Mouse (Mus musculus) lung, embryonic 16.5 days (tissue): Measurements from ENCODE around the gene Zfp280c. TPM values are rescaled to one million over a fixed set of nuclear protein-coding genes. Genes with fewer than 3 reads are reported as not detected.

Experiments used
- ATAC-seq: fragments of 200-750 bp; cut with Nextera tagmentation; 2 replicates; pipeline ENCODE4 v1.8.0; 2017; ENCODE audit warnings: low read depth, mild to moderate bottlenecking, moderate library complexity
- H3K27ac ChIP-seq: fragments of 300-500 bp; sonication (generic); 2 replicates; pipeline ENCODE4 v1.5.1; 2014; ENCODE audit warnings: mild to moderate bottlenecking, control low read depth, low read length
- H3K27me3 ChIP-seq: fragments of 300-500 bp; sonication (generic); 2 replicates; pipeline ENCODE4 v1.6.1; 2014; ENCODE audit warnings: low read depth, low read length, mixed read lengths; ENCODE audit not compliant: control insufficient read depth, insufficient read depth
- H3K36me3 ChIP-seq: fragments of 300-500 bp; sonication (generic); 2 replicates; pipeline ENCODE4 v1.6.1; 2014; ENCODE audit warnings: low read length; ENCODE audit not compliant: control insufficient read depth, insufficient read depth
- H3K4me1 ChIP-seq: fragments of 300-500 bp; sonication (generic); replicated peaks from 2 replicates; pipeline ENCODE4 v1.6.1; 2014; ENCODE audit warnings: low read length, mixed read lengths; ENCODE audit not compliant: control insufficient read depth, insufficient read depth
- H3K4me2 ChIP-seq: fragments of 300-500 bp; sonication (generic); 2 replicates; pipeline ENCODE4 v1.6.1; 2014; ENCODE audit warnings: low read depth, low read length, control low read depth
- H3K4me3 ChIP-seq: fragments of 300-500 bp; sonication (generic); 2 replicates; pipeline ENCODE4 v1.5.1; 2014; ENCODE audit warnings: mild to moderate bottlenecking, low read length, control low read depth
- H3K9ac ChIP-seq: fragments of 300-500 bp; sonication (generic); 2 replicates; pipeline ENCODE4 v1.6.1; 2014; ENCODE audit warnings: low read length, control low read depth
- H3K9me3 ChIP-seq: fragments of 300-500 bp; sonication (generic); 2 replicates; pipeline ENCODE4 v1.6.1; 2016; ENCODE audit warnings: low read length; ENCODE audit not compliant: control insufficient read depth
- WGBS: fragments of 180-500 bp; shearing (Covaris S2); extraction: QIAGEN DNeasy Blood & Tissue Kit; methylation state at CpG from one replicate; pipeline ENCODE4 v1.1.7; 2014; 5-methylcytosine and 5-hydroxymethylcytosine counted together
- polyA plus RNA-seq: library from polyadenylated mRNA; unstranded; fragments of >200 nt; fragmentation: Nextera tagmentation; extraction: Ambion mirVana; gene quantifications from 2 replicates; pipeline ENCODE4 v1.2.1, GENCODE M21; 2015

Gene Zfp280c
- polyA plus RNA-seq, 1 experiment from 2014 or later = 9.1 TPM

DNA sequence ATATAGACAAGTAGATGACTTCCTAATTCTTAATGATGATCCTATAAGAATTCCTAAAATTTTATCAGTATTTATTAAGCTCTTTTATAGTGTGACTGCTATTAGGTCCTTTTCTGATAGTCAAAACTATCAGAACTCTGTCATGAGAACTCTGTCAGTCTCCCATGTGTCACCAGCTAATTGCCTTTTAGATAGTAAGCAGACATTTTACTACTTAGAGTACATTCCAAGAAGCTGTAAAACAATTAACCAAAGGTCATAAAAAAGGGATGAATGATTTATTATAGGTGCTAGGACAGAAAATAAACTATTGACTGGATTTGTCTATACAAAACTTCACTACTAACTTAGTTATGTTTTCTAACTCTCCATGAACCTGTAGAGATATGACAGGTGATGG is 11.0 kb downstream of the Zfp280c start:
- no peaks in the 10 kb centered on the region for H3K27me3 ChIP-seq
- peaks cover 11% of the 10 kb centered on the region for H3K36me3 ChIP-seq
- no peak overlapping the region for H3K9ac ChIP-seq
- H3K9me3 ChIP-seq = no peaks in the 10 kb centered on the region
- no peak for ATAC-seq
- H3K27ac ChIP-seq = no peak overlapping the region
- no peaks in the 10 kb centered on the region for H3K4me1 ChIP-seq
- H3K4me2 ChIP-seq = no peak overlapping the region
- no peak overlapping the region for H3K4me3 ChIP-seq

- no peaks in the 10 kb centered on the region for H3K36me3 ChIP-seq
- WGBS = 30% methylated on average over 3 of the region's 3 CpGs
- H3K27me3 ChIP-seq = no peaks in the 10 kb centered on the region
- no peak overlapping the region for H3K4me2 ChIP-seq
- H3K9ac ChIP-seq = no peak overlapping the region
- H3K4me1 ChIP-seq = no peaks in the 10 kb centered on the region
- H3K27ac ChIP-seq = no peak overlapping the region
- H3K4me3 ChIP-seq = no peak overlapping the region
- peak; percentile 87 for ATAC-seq
- H3K9me3 ChIP-seq = no peaks in the 10 kb centered on the region
Observed at GRCm38 (mm10) chrX:48532175-48532574, 62.1 kb downstream of the Zfp280c start.

- Histone ChIP-seq H3K9me3 (no peaks in the 10 kb centered on the region), H3K9ac (no peak overlapping the region), H3K4me2 (no peak overlapping the region), H3K4me1 (no peaks in the 10 kb centered on the region), H3K36me3 (no peaks in the 10 kb centered on the region), H3K27ac (no peak overlapping the region), H3K4me3 (no peak overlapping the region), H3K27me3 (no peaks in the 10 kb centered on the region)
- no peak for ATAC-seq
- 38% methylated on average over 3 of the region's 3 CpGs for WGBS
Observed at GRCm38 (mm10) chrX:48526435-48526834, 67.9 kb downstream of the Zfp280c start.

GRCm38 (mm10) chrX:48525866-48526265 is 68.4 kb downstream of the Zfp280c start:
- 55% methylated on average over 8 of the region's 8 CpGs for WGBS
- no peak for ATAC-seq
- Histone ChIP-seq H3K4me1 (no peaks in the 10 kb centered on the region), H3K27me3 (no peaks in the 10 kb centered on the region), H3K36me3 (no peaks in the 10 kb centered on the region), H3K9ac (no peak overlapping the region), H3K4me2 (no peak overlapping the region), H3K27ac (no peak overlapping the region), H3K4me3 (no peak overlapping the region), H3K9me3 (no peaks in the 10 kb centered on the region)

DNA sequence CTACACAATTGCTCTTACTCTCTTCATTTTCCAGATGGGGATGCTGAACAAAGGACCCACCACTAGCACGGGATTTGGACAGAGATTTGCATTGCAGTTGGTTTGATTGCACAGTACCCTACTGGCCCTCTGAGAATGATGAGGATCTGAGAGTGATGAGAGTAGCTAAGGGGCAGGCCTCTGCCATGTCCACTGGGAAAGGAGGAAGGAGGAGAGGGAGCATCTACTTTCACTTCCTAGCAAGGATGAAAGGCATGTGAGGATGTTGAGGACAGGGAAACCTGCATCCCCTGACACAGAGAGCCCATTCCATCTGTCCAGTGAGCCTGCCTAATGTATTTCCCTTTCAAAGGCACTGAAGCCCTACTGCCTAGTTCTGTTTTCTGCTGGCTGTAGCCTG is 69.0 kb downstream of the Zfp280c start:
- H3K9ac ChIP-seq = no peak overlapping the region
- H3K4me3 ChIP-seq = no peak overlapping the region
- H3K9me3 ChIP-seq = no peaks in the 10 kb centered on the region
- H3K4me1 ChIP-seq = no peaks in the 10 kb centered on the region
- H3K4me2 ChIP-seq = no peak overlapping the region
- H3K36me3 ChIP-seq = no peaks in the 10 kb centered on the region
- no peak overlapping the region for H3K27ac ChIP-seq
- WGBS = 72% methylated on average over 1 of the region's 1 CpGs
- peaks cover 2% of the 10 kb centered on the region; the same call in 1 of the 2 replicates for H3K27me3 ChIP-seq
- ATAC-seq = no peak

DNA sequence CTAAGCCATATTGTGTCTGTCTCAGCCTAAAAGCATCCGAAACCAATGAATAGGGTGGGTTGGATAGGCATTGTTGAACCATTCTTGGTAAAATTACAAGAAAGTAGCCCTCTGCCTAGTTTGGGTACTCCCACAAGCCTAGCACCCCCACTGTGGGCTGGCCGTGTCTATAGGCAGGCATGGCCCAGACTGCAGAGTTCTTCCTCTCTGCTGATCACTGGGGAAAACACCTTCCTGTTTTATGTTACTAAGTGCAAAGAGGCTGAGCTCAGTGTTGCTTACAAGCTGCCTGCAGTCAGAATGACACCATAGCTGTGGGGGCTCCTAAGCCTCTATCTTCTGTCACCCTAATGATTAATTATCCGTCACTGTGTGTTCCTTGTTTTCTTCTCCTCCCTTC is 70.8 kb downstream of the Zfp280c start:
- no peaks in the 10 kb centered on the region for H3K36me3 ChIP-seq

DNA sequence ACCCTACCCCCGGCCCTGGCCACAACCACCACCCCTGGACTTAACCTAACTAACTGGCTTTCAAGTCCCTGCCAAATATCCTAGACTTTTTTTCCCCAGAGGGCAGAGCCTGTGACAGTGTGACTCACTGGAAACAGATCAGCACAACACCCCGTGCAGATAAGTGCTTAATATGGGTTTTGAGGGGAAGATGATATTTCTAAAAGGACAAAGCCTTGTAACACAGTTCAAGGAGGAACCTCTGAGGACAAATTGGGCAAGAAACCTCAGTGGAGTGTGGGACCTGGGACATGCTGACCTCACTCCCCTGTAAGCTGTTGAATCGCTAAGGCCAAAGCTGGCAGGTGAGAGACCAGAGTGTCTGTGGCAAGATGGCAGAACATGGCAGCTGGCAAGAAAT is 72.7 kb downstream of the Zfp280c start:
- Histone ChIP-seq H3K36me3 (no peaks in the 10 kb centered on the region), H3K4me2 (no peak overlapping the region), H3K9ac (no peak overlapping the region), H3K27ac (no peak overlapping the region), H3K4me3 (no peak overlapping the region), H3K27me3 (peaks cover 8% of the 10 kb centered on the region; the same call in 1 of the 2 replicates), H3K4me1 (no peaks in the 10 kb centered on the region), H3K9me3 (no peaks in the 10 kb centered on the region; the same call in 1 of the 2 replicates)
- WGBS = 68% methylated on average over 3 of the region's 3 CpGs
- no peak for ATAC-seq

More for the DNA sequence above, 70.8 kb downstream of the Zfp280c start:
- H3K4me1 ChIP-seq = no peaks in the 10 kb centered on the region
- H3K4me3 ChIP-seq = no peak overlapping the region
- 59% methylated on average over 3 of the region's 3 CpGs for WGBS
- peaks cover 8% of the 10 kb centered on the region; the same call in 1 of the 2 replicates for H3K27me3 ChIP-seq
- no peak overlapping the region for H3K4me2 ChIP-seq
- H3K9ac ChIP-seq = no peak overlapping the region
- ATAC-seq = no peak
- H3K9me3 ChIP-seq = no peaks in the 10 kb centered on the region
- H3K27ac ChIP-seq = no peak overlapping the region

DNA sequence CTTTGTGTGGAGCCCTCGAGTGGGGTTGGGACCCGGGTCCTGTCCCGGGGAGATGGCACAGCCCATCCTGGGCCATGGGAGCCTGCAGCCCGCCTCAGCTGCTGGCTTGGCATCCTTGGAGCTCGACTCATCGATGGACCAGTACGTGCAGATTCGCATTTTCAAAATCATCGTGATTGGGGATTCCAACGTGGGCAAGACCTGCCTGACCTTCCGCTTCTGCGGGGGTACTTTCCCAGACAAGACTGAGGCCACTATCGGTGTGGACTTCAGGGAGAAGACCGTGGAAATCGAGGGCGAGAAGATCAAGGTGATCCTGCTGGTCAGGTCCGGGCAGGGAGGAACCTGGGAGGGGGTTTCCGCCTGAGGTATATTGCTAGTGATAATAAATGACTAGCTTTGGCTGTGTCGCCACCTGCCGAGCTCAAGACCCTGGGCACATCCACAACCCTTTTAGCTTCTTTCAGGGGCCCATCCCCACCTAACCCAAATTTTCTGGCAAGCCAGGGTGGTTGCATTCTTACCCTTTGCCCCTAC is 74.7 kb downstream of the Zfp280c start:
- ATAC-seq = peak; percentile 17; the same call in 1 of the 2 replicates
- peak overlapping the region; percentile 49 for H3K4me3 ChIP-seq
- H3K4me2 ChIP-seq = peak overlapping the region; percentile 77
- H3K27ac ChIP-seq = no peak overlapping the region
- no peaks in the 10 kb centered on the region; the same call in 1 of the 2 replicates for H3K9me3 ChIP-seq
- peaks cover 8% of the 10 kb centered on the region; the same call in 1 of the 2 replicates for H3K27me3 ChIP-seq
- H3K36me3 ChIP-seq = no peaks in the 10 kb centered on the region
- 19% methylated on average over 20 of the region's 20 CpGs for WGBS
- no peaks in the 10 kb centered on the region for H3K4me1 ChIP-seq
- H3K9ac ChIP-seq = peak overlapping the region; percentile 52

GRCm38 (mm10) chrX:48518808-48519548 is 75.3 kb downstream of the Zfp280c start, which contains the start of gene Rab33a:
Rab33a (plus strand) TSS chrX:48519285.
- H3K9ac ChIP-seq = peak within 1 kb of the TSS; percentile 52
- WGBS = 24% methylated on average over 29 of the region's 33 CpGs
- ATAC-seq = peak; percentile 61

More at GRCm38 (mm10) chrX:48518808-48519548, 75.3 kb downstream of the Zfp280c start, which contains the start of gene Rab33a:
- Histone ChIP-seq H3K4me1 (no peaks in the 10 kb centered on the region), H3K9me3 (no peaks in the 10 kb centered on the region; the same call in 1 of the 2 replicates), H3K4me2 (peak within 1 kb of the TSS; percentile 77), H3K36me3 (no peaks in the 10 kb centered on the region), H3K27ac (no peak within 1 kb of the TSS), H3K4me3 (peak within 1 kb of the TSS; percentile 49), H3K27me3 (peaks cover 8% of the 10 kb centered on the region; the same call in 1 of the 2 replicates)
